Mouse (Mus musculus) embryonic facial prominence, embryonic 11.5 days (tissue): ENCODE data around the gene Smim13. TPM values are rescaled to one million over a fixed set of nuclear protein-coding genes. Genes with fewer than 3 reads are reported as not detected.

Experiments
- ATAC-seq: fragments of 200-750 bp; cut with Nextera tagmentation; replicated peaks from 2 replicates; pipeline ENCODE4 v1.8.0; 2017; ENCODE audit warnings: low read depth; ENCODE audit not compliant: insufficient number of reproducible peaks, low FRiP score, low TSS enrichment
- DNase-seq: peaks from one replicate; pipeline ENCODE4 v3.0.0-alpha.2; 2015; ENCODE audit warnings: low spot score
- H3K27ac ChIP-seq: fragments of 300-500 bp; sonication (generic); replicated peaks from 2 replicates; pipeline ENCODE4 v1.5.1; 2014; ENCODE audit warnings: mild to moderate bottlenecking, low read depth, low read length, control low read depth
- H3K27me3 ChIP-seq: fragments of 300-500 bp; sonication (generic); 2 replicates; pipeline ENCODE4 v1.6.1; 2014; ENCODE audit warnings: mild to moderate bottlenecking, low read length, moderate library complexity, mixed read lengths; ENCODE audit not compliant: control insufficient read depth, insufficient read depth
- H3K36me3 ChIP-seq: fragments of 300-500 bp; sonication (generic); replicated peaks from 2 replicates; pipeline ENCODE4 v1.6.1; 2014; ENCODE audit warnings: low read depth, mild to moderate bottlenecking, low read length, moderate library complexity, mixed read lengths; ENCODE audit not compliant: control insufficient read depth, insufficient read depth
- H3K4me1 ChIP-seq: fragments of 300-500 bp; sonication (generic); 2 replicates; pipeline ENCODE4 v1.6.1; 2014; ENCODE audit warnings: low read length, mixed read lengths; ENCODE audit not compliant: control insufficient read depth, insufficient read depth
- H3K4me2 ChIP-seq: fragments of 300-500 bp; sonication (generic); 2 replicates; pipeline ENCODE4 v1.6.1; 2014; ENCODE audit warnings: low read depth, mild to moderate bottlenecking, control low read depth, low read length, moderate library complexity
- H3K4me3 ChIP-seq: fragments of 300-500 bp; sonication (generic); 2 replicates; pipeline ENCODE4 v1.5.1; 2014; ENCODE audit warnings: low read depth, low read length, control low read depth
- H3K9ac ChIP-seq: fragments of 300-500 bp; sonication (generic); replicated peaks from 2 replicates; pipeline ENCODE4 v1.6.1; 2014; ENCODE audit warnings: mild to moderate bottlenecking, control low read depth, low read length
- H3K9me3 ChIP-seq: fragments of 300-500 bp; sonication (generic); replicated peaks from 2 replicates; pipeline ENCODE4 v1.6.1; 2016; ENCODE audit warnings: mild to moderate bottlenecking, low read length, inconsistent platforms, mixed read lengths; ENCODE audit not compliant: control insufficient read depth
- WGBS: fragments of 180-500 bp; shearing (Covaris S2); extraction: QIAGEN DNeasy Blood & Tissue Kit; methylation state at CpG from one replicate; pipeline ENCODE4 v1.1.7; 2014; 5-methylcytosine and 5-hydroxymethylcytosine counted together
- polyA plus RNA-seq: library from polyadenylated mRNA; unstranded; fragments of >200 nt; fragmentation: Nextera tagmentation; extraction: Ambion mirVana; gene quantifications from 2 replicates; pipeline ENCODE4 v1.2.1, GENCODE M21; 2014

Smim13 gene
- polyA plus RNA-seq, 1 experiment from 2014 or later = 15.3 TPM

DNA sequence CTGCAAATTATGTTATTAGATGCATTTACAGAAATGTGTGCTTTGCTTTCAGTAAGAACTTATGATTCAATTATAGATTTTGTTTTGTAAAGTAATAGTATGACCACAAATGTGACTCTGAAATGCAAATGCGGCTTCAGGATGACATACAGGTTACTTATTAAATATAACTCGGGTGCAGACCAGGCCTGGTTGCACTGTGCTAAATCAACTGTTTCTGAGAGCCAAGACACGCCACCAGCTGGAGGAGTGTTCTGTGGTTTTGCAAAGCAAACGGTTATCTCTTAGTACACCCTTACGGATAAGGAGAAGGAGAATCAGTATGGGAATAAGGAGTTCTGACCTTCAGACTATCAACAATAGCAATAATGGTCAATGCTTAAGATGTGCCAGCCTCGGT is 34.0 kb upstream of the Smim13 start:
- no peak overlapping the region for H3K4me2 ChIP-seq
- DNase-seq (no peak), ATAC-seq (no peak)
- H3K27ac ChIP-seq = no peak overlapping the region
- no peaks in the 10 kb centered on the region for H3K36me3 ChIP-seq
- no peaks in the 10 kb centered on the region for H3K27me3 ChIP-seq
- WGBS = 85% methylated on average over 6 of the region's 6 CpGs
- H3K9me3 ChIP-seq = no peaks in the 10 kb centered on the region
- no peaks in the 10 kb centered on the region for H3K4me1 ChIP-seq
- H3K9ac ChIP-seq = no peak overlapping the region
- no peak overlapping the region for H3K4me3 ChIP-seq

- H3K9me3 ChIP-seq = no peaks in the 10 kb centered on the region
- DNase-seq (no peak), ATAC-seq (no peak)
- H3K9ac ChIP-seq = no peak overlapping the region
- H3K4me3 ChIP-seq = no peak overlapping the region
- 80% methylated on average over 3 of the region's 3 CpGs for WGBS
- no peaks in the 10 kb centered on the region for H3K27me3 ChIP-seq
- H3K27ac ChIP-seq = no peak overlapping the region
- no peaks in the 10 kb centered on the region for H3K4me1 ChIP-seq
- no peaks in the 10 kb centered on the region for H3K36me3 ChIP-seq
- H3K4me2 ChIP-seq = no peak overlapping the region
Observed at GRCm38 (mm10) chr13:41216236-41216635, 33.4 kb upstream of the Smim13 start.

DNA sequence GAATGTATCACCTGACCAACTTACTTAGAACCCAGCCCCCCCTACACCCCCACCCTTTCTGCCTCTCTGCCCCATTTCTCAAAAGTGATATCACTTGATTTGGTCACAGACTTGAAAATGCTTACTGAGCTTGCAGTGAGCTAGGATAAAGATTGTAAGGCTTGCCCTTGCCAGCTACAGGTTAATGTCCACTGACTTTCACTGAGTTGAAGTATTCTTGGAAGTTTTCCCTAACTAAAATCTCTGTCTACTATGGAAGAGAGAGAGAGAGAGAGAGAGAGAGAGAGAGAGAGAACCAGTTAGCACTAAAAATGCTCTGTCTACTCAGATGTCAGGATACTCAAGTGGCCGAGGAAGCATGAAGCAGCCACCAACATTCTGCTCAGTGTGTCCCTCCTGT is 30.6 kb upstream of the Smim13 start:
- H3K4me3 ChIP-seq = peak overlapping the region; percentile 56; the same call in 1 of the 2 replicates
- no peak overlapping the region for H3K4me2 ChIP-seq
- H3K9me3 ChIP-seq = no peaks in the 10 kb centered on the region
- H3K27ac ChIP-seq = no peak overlapping the region
- ATAC-seq (no peak), DNase-seq (no peak)
- H3K27me3 ChIP-seq = no peaks in the 10 kb centered on the region
- 50% methylated on average over 1 of the region's 1 CpGs for WGBS
- no peaks in the 10 kb centered on the region for H3K36me3 ChIP-seq
- H3K4me1 ChIP-seq = no peaks in the 10 kb centered on the region
- no peak overlapping the region for H3K9ac ChIP-seq

- 4% methylated on average over 26 of the region's 39 CpGs for WGBS
- Histone ChIP-seq H3K9ac (peak overlapping the region; percentile 73), H3K4me2 (peak overlapping the region; percentile 60), H3K27me3 (no peaks in the 10 kb centered on the region), H3K4me1 (no peaks in the 10 kb centered on the region), H3K9me3 (no peaks in the 10 kb centered on the region), H3K36me3 (no peaks in the 10 kb centered on the region), H3K27ac (no peak overlapping the region), H3K4me3 (peak overlapping the region; percentile 56)
- ATAC-seq = peak; percentile 84
- DNase-seq = no peak
Observed at GRCm38 (mm10) chr13:41219687-41220303, 29.8 kb upstream of the Smim13 start.

- Histone ChIP-seq H3K36me3 (no peaks in the 10 kb centered on the region), H3K4me3 (peak within 1 kb of the TSS; percentile 56), H3K4me2 (peak within 1 kb of the TSS; percentile 60), H3K4me1 (no peaks in the 10 kb centered on the region), H3K9me3 (no peaks in the 10 kb centered on the region), H3K9ac (peak within 1 kb of the TSS; percentile 73), H3K27me3 (no peaks in the 10 kb centered on the region), H3K27ac (no peak within 1 kb of the TSS)
- ATAC-seq = peak; percentile 93
- peak; percentile 90 for DNase-seq
- 1% methylated on average over 50 of the region's 77 CpGs for WGBS
Observed at GRCm38 (mm10) chr13:41220304-41220834, 29.3 kb upstream of the Smim13 start, which contains the start of gene Elovl2. Elovl2 (minus strand) TSS chr13:41220405.

DNA sequence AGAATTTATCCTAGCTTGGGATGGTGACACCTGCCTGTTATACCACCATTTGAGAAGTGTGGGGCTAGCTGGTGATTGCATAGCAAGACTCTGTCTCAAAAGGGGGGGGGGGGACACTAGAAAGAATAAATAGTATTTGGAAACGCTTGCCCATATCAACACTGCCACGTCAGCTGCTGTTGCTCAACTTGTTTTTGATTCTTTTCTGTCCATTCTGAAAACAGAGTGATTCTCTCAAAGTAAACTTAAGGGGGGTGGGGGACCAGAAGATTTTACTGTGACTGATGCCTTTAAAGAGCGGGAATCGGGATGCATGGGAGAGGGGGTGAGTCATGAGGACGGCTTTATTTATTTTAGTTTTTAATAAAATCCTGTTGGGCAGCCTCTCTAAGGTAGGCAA is 23.1 kb upstream of the Smim13 start:
- no peak overlapping the region for H3K9ac ChIP-seq
- no peaks in the 10 kb centered on the region for H3K36me3 ChIP-seq
- no peaks in the 10 kb centered on the region for H3K9me3 ChIP-seq
- H3K4me3 ChIP-seq = no peak overlapping the region
- H3K27me3 ChIP-seq = no peaks in the 10 kb centered on the region
- no peaks in the 10 kb centered on the region for H3K4me1 ChIP-seq
- ATAC-seq = no peak
- DNase-seq = no peak
- H3K4me2 ChIP-seq = no peak overlapping the region
- no peak overlapping the region for H3K27ac ChIP-seq
- WGBS = 74% methylated on average over 5 of the region's 5 CpGs

DNA sequence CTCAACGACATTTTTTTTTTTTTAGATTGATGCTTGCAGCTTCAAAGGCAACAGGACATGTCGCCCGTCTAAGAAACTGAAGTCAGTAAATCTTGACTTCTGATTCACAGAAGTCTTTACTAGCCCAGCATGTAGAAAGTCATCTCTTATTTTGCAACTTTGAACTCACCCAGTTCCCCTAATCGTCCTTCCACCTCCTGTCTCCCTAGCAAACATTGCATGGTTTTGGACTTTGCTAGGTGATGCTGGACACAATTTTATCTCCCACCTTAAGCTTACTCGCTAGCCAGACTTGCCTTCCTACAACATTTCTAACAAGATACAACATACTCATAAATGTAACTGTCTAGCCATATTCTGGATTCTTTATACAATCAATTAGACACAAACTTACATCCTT is 21.6 kb upstream of the Smim13 start:
- H3K4me1 ChIP-seq = no peaks in the 10 kb centered on the region

DNA sequence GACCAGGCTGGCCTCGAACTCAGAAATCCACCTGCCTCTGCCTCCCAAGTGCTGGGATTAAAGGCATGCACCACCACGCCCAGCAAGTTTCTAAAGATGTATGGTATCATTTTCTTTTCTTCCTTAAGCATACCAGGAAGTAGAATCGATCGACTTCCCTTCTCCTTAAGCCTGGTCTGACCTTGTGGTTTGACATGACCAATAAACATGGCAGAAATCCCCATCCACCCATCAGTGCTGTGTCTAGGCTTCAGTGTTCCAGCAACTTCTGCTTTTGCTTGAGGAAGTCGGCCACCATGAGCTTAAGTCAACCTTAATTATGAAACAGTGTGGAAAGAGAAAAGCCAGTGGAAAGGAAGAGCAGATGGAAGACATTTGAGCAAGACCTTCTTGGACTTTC is 19.4 kb upstream of the Smim13 start:
- H3K27ac ChIP-seq = no peak overlapping the region
- no peak overlapping the region for H3K9ac ChIP-seq
- DNase-seq (no peak), ATAC-seq (no peak)
- WGBS = 85% methylated on average over 5 of the region's 5 CpGs
- H3K4me2 ChIP-seq = no peak overlapping the region
- H3K9me3 ChIP-seq = no peaks in the 10 kb centered on the region
- H3K4me3 ChIP-seq = no peak overlapping the region
- no peaks in the 10 kb centered on the region for H3K27me3 ChIP-seq
- no peaks in the 10 kb centered on the region for H3K36me3 ChIP-seq
- no peaks in the 10 kb centered on the region for H3K4me1 ChIP-seq

More for the DNA sequence above, 21.6 kb upstream of the Smim13 start:
- DNase-seq (no peak), ATAC-seq (no peak)
- Histone ChIP-seq H3K36me3 (no peaks in the 10 kb centered on the region), H3K27me3 (no peaks in the 10 kb centered on the region), H3K27ac (no peak overlapping the region), H3K9me3 (no peaks in the 10 kb centered on the region), H3K9ac (no peak overlapping the region), H3K4me2 (no peak overlapping the region), H3K4me3 (no peak overlapping the region)
- WGBS = 88% methylated on average over 5 of the region's 5 CpGs
